Mouse (Mus musculus) right cerebral cortex, postnatal 4 days (tissue): ENCODE data around the gene Mafg.
"Not testable (repeated sequence)": the region's sequence is repeated elsewhere in the genome, so short reads cannot be mapped to it uniquely, and the experiment has no call there.

Experiments
- DNase-seq: peaks from one replicate; pipeline ENCODE4 v3.0.0-alpha.2; 2022

Gene Mafg

DNA sequence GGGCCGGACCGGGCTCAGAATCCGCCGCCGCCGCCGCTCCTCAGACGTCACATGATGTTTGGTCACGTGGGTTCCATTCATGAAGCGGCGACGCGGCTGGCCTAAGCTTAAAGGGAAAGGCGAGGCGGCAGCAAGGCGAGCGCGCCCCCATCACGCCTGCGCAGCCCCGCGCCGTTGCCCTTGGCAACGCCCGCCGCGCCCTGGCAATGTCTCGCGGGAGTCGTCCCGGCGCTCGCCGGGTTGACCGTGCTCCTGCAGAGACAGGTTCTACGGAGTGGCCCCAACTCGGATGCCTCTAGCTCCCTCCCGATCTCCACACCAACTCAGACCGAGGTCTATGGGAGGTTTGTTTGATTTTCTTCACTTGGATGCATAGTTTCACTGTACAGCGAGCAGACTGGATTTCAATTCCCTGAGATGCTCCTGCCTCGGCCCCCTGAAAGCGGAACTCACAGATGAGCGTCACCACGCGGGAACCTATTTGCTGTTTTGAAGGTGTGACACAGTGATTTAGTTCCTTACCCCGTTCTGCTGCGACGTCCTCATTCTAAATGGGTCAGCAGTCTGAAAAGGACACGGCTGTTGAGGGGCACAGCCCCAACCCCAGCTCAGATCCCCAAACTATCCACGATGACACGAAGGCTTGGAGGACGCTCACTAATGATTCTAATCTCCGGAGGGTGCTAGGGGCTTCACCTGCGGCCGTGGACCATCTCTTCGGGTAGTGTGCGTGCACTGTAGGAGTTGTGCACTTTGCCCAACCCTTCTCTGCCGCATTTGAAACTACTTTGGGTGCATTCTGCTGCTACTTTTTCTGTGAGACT lies at the start of gene Mafg:
Gene Mafg (minus strand): TSS at position 81 of the 824 bp plus-strand sequence.
- DNase-seq, result peak; percentile 92

DNA sequence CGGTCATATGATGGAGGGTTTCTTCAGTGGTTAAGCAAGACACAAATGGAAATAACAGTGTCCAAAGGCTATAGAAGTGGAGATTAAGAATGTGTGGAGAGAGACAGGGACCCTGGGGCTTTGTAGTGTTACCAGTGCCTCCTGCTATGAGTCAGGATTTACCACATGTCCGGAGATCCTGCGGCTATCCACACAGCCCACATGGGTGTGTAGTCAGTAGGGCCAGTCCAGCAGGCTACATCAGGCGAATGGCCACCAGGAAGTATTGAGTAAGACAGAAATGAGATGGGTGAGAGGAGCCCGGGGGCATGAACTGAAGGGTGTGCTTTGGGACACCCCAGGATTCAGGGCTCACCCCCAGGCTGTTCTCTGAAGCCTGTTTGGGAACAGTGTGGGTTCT lies 49.3 kb upstream of the Mafg start:
- DNase-seq, result no peak

DNA sequence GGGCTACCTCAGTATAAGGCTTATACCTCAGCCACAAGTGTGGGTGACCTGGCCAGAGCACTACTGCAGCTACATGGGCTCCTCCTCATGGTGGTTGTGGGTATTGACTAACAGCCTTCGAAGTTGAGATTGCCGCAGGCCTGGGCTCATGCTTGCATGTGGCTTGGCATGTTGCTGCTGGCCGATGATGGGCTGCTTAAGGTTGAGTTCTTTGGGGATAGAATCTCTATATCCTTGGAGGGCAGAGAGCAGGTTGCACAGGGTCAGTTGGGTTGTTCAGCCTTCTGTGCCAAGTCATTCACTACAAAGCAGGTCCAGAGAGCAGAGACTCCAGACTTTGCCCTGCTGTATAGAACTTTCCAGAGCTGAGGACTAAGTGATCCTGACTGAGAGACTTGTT lies 46.5 kb upstream of the Mafg start:
- no peak for DNase-seq

DNA sequence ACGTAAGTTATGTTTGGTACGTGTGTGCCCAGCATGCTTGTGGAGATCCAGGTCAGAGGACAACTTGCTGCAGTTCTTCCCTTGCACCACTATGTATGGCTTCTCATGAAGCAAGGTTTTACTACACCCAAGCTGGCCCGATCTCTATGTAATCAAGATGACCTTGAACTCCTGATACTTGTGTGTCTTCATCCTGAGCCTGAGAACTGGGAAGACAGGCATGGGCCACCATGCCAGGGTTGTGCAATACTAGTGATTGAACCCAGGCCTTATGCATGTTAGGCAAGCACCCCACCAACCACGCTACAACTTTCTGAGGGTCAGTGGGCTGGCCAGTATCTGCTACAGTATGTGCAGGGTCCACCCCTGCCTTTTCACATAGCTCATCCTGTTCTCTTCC lies 43.6 kb upstream of the Mafg start:
- DNase-seq, result no peak

DNA sequence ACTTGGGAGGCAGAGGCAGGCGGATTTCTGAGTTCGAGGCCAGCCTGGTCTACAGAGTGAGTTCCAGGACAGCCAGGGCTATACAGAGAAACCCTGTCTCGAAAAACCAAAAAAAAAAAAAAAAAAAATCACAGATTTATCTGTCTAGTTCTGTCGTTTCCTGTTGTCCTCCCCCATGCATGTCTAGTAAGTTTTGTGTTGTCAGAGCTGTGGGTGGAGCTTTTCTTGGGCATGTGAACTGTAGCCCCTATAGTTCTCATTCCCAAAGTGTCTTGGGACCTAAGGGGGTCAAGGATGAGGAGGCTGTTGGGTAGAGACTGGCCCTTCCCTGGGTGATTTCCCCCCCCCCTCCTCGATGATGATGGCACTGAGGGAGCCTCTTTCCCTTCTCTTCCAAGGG lies 42.5 kb upstream of the Mafg start:
- DNase-seq, result not testable (repeated sequence)

DNA sequence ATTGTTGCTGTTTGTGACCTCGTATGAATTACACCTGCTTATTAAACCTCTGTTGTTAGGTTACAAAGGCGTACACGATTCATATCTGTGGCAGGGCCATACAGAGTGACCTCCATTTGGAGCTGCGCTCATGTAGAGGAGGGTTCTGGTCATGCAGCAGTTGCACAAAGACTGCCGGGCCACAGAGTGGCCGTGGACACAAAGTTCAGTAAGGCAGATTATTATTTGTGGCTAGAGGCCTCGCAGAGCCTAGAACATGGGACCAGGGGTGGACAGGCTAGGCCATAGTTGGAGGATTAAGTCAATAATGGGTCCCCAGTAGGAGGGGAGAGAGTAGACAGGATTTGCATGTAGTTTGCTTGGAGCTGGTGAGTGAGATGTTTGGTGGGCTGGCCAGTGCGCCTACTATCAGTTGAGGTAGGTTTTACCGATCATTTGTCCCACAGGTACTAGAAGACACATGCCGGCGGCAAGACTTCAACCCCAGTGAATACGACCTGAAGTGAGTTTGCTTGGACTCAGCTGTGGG lies 40.3 kb upstream of the Mafg start:
- no peak for DNase-seq

DNA sequence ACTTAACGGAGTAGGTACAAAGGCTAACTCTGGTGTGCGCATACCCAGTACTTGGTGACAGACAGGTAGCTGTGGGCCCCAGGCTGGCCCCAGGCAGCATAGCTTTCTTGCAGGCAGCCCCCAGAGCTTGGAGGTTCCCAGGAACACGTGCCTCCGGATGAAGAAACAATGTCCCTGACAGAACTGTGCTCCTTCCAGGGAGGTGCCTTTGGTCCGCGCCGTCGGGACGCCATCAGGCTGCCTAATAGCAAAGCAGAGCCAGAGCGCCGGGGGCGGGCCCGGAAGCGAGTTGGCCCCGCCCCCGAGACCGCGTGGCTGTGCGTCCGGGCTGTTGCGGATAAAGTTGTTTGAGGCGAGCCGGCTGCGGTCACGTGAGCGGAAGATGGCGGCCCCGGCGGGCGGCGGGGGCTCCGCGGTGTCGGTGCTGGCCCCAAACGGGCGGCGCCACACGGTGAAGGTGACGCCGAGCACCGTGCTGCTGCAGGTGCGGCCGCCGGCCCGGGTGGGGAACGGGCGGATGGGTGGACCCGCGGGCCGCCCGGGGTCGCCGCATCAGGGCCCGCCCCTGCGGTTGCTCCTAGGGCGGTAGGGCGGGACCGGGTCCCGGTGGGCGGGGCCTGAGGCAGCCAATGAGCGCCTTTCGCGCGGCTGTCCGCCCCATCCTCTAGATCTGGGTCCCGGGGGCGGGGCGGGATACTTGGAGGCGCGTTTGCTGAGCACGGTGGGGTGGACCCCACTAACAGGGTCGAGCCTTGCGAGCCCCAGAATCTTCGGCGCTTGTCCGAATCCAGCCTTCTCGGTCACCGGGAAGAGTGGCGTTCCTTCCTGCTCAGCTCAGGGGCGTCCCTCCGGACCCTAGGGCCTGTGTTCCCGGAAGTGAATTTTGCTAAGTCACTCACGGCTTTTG lies 39.5 kb upstream of the Mafg start, which contains the start of gene Aspscr1:
Gene Aspscr1 (plus strand): TSS at position 287 of the 907 bp plus-strand sequence.
- peak; percentile 92 for DNase-seq

DNA sequence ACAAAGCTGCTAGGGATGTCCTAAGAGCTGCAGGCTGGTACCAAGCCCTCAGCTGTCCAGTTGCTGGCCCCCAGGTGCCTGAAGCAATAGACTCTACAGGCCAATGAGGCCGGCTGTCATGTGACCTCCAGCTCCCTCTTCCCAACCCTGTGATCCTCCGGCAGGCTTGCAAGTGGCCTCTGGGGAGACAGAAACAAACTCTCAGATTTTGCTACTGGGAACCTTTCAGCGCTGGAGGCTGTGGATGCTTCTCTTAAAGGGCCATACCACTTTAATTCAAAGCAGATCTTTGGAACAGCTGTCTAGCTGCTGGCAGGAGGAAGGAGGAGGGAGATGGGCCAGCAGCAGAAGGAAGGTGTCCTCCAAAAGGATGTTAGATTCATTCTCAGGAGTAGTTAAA lies 33.2 kb upstream of the Mafg start:
- DNase-seq, result no peak

DNA sequence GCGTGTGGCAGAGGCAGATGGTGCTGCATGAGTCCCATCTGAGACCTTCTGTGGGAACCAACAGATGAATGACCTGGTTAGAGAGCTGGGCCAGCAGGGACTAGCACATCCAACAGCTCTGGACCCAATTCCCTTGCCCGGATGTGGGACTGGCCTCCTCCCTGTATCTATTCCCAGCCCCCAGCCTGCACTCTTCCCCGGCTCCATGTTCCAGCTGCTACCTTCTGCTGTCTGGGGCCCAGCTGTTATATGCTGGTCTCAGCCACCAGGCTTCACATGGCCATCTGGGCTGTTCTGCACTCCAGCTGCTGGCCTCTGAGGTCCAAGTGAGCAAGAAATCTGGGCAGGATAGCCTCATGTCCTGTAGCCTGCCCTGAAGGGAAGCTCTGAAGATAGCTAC lies 32.0 kb upstream of the Mafg start:
- no peak for DNase-seq

DNA sequence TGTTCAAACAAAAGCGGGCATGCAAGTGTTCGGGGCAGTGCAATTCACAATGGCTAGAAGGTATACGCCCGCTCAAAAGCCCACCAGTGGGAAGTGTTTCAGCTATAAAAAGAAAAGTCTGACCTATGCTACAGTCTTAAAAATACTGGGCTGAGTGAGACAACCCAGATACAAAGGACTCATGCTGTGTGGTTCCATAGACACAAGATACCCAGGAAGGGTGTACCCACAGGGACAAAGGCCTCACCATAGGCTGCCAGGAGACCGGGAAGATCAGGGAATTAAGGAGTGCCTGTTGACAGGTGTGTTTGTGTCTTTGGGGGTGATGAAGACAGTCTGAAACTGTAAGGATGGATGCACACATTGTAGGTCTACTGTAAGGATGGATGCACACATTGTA lies 30.3 kb upstream of the Mafg start:
- no peak for DNase-seq

DNA sequence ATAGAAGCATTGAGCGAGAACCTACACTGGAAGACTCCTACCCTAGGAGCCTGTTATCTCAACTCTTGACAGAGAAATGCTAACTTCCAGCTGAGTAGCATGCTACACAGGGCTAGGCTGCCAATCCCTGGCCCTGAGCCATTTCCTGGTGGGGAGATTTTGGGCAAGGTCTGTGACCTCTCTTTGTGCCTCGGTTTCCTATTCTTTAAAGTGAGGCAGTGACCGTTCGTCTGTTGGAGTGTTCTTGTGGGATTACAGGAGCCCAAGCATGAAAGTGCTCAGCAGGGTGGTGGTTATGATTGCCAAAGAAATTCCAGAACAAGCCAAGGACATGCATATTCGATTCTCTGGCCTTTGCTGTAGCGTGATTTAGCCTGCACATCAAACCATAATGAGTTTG lies 29.4 kb upstream of the Mafg start:
- DNase-seq, result no peak

DNA sequence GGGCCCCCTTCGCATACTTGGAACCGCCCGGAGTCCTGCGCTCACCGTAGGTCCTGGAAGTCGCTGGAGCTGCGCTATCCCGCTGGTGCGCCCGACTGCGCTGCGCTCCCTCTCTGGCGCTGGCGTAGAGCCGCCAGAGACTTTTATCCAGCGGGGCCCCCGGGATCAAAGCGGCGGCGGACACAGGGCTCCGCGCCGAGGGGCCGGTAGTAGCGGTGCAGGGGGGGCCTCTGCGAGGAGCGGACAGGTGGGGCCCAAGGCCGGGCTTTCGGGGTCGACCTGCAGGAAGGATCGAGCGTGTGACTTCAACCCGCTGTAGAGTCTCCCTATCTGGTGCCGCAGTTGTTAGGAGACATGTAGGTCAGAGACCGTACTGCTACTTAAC lies 27.7 kb upstream of the Mafg start, which contains the start of gene Notum:
Gene Notum (minus strand): TSS at position 100 of the 385 bp plus-strand sequence.
- DNase-seq, result no peak

DNA sequence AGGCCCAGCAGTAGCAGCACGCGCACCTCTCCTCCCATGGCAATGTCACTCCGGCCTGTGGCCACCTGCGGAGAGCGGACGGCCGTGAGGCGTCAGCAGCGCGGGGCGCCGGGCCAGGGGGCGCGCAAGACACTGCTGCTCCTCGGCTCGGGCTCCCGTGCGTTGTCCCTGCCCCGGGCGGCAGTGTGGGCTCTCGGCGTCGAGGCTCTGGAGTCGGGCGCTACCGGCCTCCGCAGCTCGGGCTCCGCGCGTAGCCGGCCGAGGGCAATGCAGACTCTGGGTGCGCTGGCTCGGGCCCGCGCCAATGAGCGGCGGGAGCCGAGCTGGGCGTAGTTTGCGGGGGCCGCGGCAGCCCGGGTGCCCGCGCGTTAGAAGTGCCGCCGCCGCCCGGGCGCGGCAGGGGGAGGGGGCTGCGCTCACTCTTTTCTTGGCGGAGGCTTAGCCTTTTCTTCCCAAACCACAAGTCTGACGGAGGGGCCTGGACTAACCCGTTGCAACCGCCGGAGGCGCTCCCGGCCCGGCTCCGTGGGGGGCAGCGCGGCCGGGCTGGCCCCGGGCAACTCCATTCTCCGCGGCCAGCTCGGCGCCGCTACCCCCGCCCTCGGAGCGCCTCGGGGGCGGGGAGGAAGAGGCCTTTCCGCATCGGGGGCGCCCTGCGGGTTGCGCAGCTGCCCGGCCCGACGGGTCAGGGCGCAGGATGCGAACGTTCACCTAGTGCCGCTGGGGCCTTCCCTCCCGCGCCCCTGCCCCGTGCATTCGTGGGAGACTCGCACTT lies 27.1 kb upstream of the Mafg start:
- peak; percentile 36 for DNase-seq

DNA sequence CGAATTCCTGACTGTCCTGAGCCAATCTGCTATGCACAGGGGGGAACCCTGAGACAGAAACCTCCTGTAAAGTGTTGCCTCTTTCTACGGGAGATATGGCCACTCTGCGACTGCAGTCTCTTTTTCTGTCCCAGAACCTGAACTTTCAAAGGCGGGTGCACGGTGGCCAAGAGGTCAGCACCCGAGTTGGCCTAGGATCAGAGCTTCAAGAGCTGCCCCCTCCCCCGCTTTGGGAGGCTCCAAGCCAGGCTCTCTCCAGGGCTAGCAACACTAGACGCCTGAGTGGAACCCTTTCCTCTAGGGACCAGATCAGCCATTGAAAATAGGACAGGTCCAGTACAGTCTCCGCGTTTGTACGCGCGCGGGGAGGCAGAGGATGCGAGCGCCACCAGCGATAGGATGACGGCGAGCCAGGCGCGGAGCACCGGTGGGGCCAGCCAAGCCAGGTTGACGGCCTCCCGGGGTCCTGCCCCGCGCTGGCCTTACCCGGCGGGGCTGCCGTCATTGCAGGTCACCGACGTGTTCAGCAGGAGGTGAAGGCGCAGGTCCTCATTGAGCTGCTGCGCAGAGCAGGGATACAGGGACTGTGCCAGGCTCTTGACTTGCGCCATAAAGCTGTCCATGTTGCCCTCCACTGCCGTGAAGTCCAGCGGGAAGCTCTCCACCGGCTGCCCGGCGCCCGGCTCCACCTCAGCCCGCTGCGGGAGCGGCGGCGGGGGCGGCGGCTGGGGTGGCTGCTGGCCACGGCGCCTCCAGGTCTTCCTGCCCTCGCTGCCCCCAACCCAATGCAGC lies 26.3 kb upstream of the Mafg start:
- no peak for DNase-seq

DNA sequence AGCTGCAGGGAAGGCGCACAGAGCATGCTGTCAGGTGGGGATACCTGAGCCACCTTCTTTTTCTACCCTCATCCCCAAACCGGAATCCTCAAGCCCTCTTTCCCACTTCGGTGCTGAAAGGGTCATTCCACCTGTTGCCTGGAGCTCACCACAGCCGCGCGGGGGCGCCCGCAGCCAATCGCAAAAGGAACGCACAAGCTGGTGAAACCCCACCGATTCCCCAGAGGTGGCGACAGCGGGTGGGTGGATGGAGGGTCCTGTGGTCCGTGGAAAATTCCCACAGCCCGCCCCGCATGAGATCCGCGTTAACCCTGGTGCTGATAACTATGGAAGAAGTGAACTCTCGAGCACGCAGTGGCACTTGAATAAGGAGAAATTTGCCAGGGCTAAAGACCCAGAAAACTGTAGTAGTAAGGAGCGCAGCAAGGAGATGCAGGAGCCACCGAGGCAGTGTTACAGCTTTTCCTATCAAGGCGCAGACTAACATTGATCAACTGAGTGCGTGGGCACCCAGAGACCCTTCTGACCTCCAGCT lies 25.5 kb upstream of the Mafg start:
- DNase-seq, result peak; percentile 77

DNA sequence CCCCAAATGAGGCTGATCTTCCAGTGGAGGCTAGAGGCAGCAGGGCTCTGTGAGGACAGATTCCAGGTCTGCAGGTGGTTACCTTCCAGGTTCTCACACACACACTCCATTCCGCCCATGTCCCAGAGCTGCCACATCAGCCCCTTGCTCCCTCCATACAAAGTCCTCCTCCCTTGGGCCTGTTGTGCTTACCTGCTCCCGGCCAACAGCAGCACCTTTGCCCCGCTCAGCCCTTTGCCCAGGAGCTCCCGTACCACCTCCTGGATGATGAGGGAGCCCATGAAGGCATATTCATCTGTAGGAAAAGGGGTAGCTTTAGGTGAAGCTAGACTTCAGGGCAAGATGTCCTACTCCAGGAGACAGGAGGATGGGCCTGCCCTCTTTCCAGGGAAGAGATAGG lies 23.9 kb upstream of the Mafg start:
- no peak for DNase-seq

DNA sequence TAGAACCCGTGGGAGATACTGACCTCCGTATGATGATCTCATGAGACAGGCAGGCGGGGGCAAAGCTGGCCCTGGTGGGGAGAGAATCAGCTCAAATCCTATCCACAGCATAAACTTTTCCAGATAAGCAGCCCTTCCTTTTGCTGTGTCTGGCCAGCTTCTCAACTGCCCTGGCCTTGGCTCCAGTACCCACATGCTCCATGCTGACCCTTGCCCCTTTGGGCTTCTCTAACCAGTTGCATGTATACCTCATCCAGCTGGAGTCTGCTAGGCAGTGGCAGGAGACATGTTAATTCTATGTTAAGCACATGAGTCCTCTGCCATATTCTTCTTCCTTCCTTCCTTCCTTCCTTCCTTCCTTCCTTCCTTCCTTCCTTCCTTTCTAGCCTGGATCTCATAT lies 21.3 kb upstream of the Mafg start:
- DNase-seq, result no peak

DNA sequence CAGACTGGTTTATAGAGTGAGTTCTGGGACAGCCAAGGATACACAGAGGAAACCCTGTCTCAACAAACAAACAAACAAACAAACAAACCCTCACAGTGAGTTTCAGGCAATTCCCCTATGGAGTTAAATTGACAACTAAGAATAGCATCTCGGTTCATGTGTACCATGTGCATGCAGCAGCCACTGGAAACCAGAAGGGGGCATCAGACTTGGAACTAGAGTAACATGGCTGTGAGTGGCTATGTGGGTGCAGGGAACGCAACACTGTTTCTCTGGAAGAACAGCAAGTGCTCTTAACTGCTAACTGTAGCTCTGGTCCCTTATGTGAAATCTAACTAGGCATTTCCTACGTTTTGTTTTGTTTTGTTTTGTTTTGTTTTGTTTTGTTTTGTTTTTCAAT lies 18.5 kb upstream of the Mafg start:
- no peak for DNase-seq

DNA sequence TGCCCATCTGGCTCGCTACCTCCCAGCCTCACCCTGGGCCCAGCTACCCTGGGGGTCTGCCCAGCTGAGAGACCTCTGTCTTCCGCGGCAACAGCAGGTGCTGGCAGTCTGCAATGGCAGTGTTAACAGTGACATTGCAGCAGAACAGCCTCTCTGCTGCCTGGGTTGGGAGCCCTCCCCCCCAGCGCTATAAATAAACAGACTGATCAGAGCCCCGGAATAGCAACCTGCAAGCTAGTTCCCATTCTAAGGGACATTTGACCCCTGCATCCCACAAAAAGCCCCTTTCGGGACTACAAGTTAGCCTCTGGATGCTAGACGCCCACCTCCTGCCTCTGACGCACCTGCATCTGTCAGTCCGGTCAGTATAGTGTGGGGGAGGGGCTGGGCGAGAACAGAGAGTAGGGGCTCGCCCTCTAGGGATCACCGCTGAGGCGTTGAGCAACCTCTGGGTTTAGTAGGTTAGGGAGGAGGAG lies 14.6 kb upstream of the Mafg start, which contains the start of gene Myadml2:
Gene Myadml2 (minus strand): TSS at position 158 of the 476 bp plus-strand sequence.
- no peak for DNase-seq

DNA sequence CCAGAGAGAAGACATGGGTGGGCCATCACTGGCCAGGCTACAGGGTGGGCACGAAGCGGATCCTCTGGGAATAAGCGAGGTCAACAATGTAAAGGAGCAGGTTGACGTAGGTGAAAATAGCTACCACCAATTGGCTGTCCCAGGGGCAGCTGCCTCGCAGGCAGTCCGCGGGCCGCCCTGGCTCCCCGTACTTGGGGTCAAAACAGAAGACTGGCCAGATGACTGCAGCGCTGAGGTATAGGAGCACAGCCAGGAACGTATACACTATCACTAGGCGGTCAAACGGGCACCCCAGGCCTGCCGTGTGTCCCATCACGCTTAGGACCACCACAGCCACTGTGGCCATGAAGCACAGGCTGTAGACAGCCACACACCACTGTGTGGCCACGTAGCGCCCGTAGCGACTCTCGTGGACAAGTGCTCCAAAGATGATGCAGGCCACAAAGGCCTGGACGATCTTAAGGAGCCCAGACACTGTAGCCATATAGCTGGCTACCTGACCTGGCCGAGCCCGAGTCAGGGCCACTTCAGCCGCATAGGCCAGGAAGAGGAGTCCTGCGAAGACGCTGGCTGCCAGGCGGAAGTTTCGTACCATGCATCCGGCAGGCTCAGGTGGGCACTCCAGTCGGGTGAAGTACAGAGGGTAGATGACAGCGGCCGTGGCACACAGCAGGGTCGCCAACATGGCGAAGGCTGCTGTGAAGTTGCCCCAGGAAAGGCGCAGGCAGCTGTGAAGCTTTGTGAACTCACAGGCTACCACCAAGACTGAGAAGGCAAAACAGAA lies 13.8 kb upstream of the Mafg start:
- DNase-seq, result no peak

DNA sequence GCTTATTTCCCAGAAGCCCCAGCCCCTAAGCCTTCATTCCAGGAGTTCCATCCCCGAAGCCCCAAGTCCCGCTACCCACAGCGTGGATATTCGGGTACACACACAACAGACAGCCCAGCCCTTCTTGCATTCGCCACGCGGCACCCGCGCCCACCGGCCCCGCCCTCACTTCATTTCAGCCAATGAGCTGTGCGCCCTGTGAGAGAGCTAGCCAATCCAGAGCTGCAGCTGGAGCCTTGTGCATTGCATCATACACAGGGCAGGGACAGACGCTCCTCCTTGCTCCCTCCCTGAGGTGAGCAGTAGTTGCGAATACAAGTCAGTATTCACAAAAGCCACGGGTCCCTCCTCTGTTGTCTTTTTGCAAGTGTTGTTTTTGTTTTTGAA lies 10.2 kb upstream of the Mafg start, which contains the start of gene Pycr1:
Gene Pycr1 (minus strand): TSS at position 169 of the 387 bp plus-strand sequence.
- peak; percentile 89 for DNase-seq
